Mouse (Mus musculus): ENCODE measurements at regions not wholly inside any gene's neighbourhood (a gene's known extent, or its start where the extent isn't known, plus 50 kb on each side); places are given as distances from the start of the nearest gene placed in this dataset.

DNA sequence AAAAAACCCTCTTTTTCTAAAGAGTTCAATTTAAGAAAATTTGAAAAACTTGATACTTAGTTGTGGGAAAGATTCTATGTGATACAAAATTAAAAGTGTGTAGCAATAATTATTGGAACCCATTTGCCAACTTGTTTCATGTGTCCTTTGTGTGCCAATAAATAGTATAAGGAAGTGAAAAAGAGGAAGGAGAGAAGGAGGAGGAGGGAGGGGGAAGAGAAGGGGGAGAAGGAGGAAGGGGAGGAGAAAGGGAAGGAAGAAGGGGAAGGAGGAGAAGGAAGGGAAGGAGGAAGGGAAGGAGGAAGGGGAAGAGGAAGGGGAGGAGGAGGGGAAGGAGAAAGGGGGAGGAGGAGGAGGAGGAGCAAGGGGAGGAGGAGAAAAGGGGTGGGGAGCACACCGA is 125.0 kb downstream of the Nkx6-1 start:
- H3K36me3 ChIP-seq (ENCODE audit: control insufficient read depth, insufficient read depth, low read length): no peaks in the 10 kb centered on the region
- H3K27me3 ChIP-seq (replicated peaks; ENCODE audit: control insufficient read depth, insufficient read depth, low read length): peaks cover 13% of the 10 kb centered on the region
- H3K4me2 ChIP-seq: no peak overlapping the region
- 42% methylated on average over 1 of the region's 1 CpGs for WGBS
- no peak overlapping the region for H3K9ac ChIP-seq (ENCODE audit: low read depth, low read length)
- no peak overlapping the region for H3K27ac ChIP-seq (ENCODE audit: low read depth, low read length)
- H3K4me3 ChIP-seq (ENCODE audit: low read depth, low read length): no peak overlapping the region
- DNase-seq (ENCODE audit: low spot score): no peak
- ATAC-seq (replicated peaks; ENCODE audit: low FRiP score): no peak
- no peaks in the 10 kb centered on the region for H3K9me3 ChIP-seq (ENCODE audit: control insufficient read depth, low read length)
- no peaks in the 10 kb centered on the region for H3K4me1 ChIP-seq (replicated peaks; ENCODE audit: control insufficient read depth, insufficient read depth, low read length)

DNA sequence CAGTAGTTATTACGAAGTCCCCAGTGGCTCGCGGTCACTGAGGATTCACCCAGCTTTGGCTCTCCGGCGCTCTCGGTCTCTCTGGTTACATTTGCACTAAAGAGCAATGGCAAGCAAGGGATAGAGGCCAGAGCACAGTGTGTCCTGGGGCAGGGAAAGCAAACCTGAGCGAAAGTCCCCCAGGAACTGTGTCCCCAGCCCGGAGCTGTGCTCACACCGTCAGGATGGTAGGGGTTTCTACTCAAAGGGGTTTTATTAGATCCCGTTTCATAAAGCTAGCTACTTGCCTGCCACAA is 125.6 kb downstream of the Nkx6-1 start:
- no peaks in the 10 kb centered on the region for H3K9me3 ChIP-seq (ENCODE audit: control insufficient read depth, low read length)
- DNase-seq (ENCODE audit: low spot score): no peak
- H3K4me2 ChIP-seq: peak overlapping the region; percentile 48; the same call in 1 of the 2 replicates

DNA sequence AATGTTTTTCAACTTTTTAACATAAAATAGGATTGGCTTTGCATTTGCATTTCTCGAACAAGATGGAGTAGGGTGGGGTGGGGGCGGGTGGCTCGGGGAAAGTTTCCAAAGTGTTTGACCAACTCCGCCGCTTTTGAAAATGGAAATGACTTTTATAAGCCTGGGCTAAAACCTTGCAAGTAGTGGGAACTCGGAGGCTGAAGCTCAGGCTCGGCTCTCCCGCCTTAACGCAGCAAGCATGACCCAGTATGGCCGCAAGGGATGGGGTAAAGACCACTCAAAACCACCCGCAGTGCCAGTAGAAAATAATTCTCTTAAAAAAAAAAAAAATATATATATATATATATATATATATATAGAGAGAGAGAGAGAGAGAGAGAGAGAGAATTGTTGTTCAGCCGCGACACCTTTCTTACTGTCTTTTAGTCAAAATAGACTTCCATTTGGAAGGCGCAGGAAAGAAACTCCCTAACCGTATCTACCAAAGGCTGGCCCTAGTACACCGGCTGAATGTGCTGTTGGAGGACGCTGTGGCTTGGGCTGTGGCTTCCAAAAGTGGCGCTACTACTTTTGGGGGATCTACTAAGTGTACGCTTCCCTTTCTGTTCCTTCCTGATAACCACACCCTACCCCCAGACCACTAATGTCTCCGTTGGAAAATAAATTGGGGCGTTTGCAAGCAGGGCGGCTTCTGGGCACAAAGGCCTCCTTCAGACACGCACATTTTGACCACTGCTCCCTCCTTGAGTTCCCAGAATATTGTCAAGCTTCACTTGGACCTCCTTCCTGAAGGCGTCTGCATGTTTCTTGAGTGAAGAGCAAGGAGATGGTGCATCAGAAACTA is 126.2 kb downstream of the Nkx6-1 start:
- peaks cover 11% of the 10 kb centered on the region for H3K27me3 ChIP-seq (replicated peaks; ENCODE audit: control insufficient read depth, insufficient read depth, low read length)
- no peaks in the 10 kb centered on the region for H3K9me3 ChIP-seq (ENCODE audit: control insufficient read depth, low read length)
- H3K4me2 ChIP-seq: peak overlapping the region; percentile 48
- no peaks in the 10 kb centered on the region for H3K4me1 ChIP-seq (replicated peaks; ENCODE audit: control insufficient read depth, insufficient read depth, low read length)
- WGBS: 5% methylated on average over 24 of the region's 24 CpGs
- no peaks in the 10 kb centered on the region for H3K36me3 ChIP-seq (ENCODE audit: control insufficient read depth, insufficient read depth, low read length)
- H3K27ac ChIP-seq (ENCODE audit: low read depth, low read length): no peak overlapping the region
- H3K4me3 ChIP-seq (ENCODE audit: low read depth, low read length): peak overlapping the region; percentile 2; the same call in 1 of the 2 replicates
- peak; percentile 53; the same call in 1 of the 2 replicates for ATAC-seq (replicated peaks; ENCODE audit: low FRiP score)
- DNase-seq (ENCODE audit: low spot score): peak; percentile 41
- H3K9ac ChIP-seq (ENCODE audit: low read depth, low read length): no peak overlapping the region

More for the DNA sequence above, 125.6 kb downstream of the Nkx6-1 start:
- Histone ChIP-seq H3K9ac (ENCODE audit: low read depth, low read length) (no peak overlapping the region), H3K27me3 (replicated peaks; ENCODE audit: control insufficient read depth, insufficient read depth, low read length) (peaks cover 13% of the 10 kb centered on the region), H3K4me3 (ENCODE audit: low read depth, low read length) (no peak overlapping the region), H3K4me1 (replicated peaks; ENCODE audit: control insufficient read depth, insufficient read depth, low read length) (no peaks in the 10 kb centered on the region), H3K36me3 (ENCODE audit: control insufficient read depth, insufficient read depth, low read length) (no peaks in the 10 kb centered on the region), H3K27ac (ENCODE audit: low read depth, low read length) (no peak overlapping the region)
- ATAC-seq (replicated peaks; ENCODE audit: low FRiP score): 0 out of 2 replicates have a peak, but pooled peaks have one; percentile 15
- WGBS: 13% methylated on average over 10 of the region's 10 CpGs

DNA sequence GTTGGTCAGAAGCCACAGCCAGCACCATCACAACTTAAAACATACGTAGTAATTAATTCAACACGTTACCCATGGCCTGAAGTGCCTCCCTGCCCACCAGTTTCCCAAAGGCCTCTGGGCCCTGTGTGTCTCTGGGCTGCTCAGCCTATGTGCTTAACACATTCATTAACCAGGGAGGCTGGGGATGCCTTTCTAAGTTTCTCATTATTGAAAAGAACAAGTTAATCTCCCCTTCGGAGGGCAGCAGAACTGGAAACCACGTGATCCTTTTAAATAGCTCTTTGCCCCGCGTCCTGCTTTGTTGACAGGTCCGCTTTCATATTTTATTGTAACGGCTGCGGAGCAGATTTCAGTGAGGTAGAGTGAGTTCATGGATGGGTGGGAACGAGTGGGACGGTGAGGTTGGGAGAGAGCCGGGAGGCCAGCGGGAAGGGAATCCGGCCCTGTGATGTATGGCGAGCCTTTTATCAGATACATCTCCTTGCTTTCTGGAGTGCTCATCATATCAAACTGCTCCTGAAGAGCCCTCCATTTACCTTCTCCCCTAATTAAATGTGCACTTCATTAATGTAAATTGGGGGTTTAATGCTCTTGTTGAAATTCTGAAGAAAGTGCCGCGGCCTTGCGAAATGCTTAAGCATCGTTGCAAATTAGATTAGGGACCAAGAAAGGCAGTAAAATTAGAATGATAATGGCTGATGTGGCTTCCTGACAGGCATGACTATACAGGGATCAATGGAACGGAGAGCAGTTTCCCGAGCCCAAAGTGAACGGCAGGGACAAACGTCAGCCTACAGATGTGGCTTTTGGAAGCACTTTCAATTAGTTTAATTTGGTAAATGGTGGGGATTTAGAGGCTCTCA is 127.0 kb downstream of the Nkx6-1 start:
- WGBS: 19% methylated on average over 23 of the region's 23 CpGs
- H3K4me1 ChIP-seq (replicated peaks; ENCODE audit: control insufficient read depth, insufficient read depth, low read length): no peaks in the 10 kb centered on the region
- peak overlapping the region; percentile 2; the same call in 1 of the 2 replicates for H3K4me3 ChIP-seq (ENCODE audit: low read depth, low read length)
- no peaks in the 10 kb centered on the region for H3K36me3 ChIP-seq (ENCODE audit: control insufficient read depth, insufficient read depth, low read length)
- DNase-seq (ENCODE audit: low spot score) (no peak), ATAC-seq (replicated peaks; ENCODE audit: low FRiP score) (no peak)
- no peak overlapping the region for H3K9ac ChIP-seq (ENCODE audit: low read depth, low read length)
- no peak overlapping the region for H3K27ac ChIP-seq (ENCODE audit: low read depth, low read length)
- no peaks in the 10 kb centered on the region for H3K9me3 ChIP-seq (ENCODE audit: control insufficient read depth, low read length)
- peaks cover 10% of the 10 kb centered on the region for H3K27me3 ChIP-seq (replicated peaks; ENCODE audit: control insufficient read depth, insufficient read depth, low read length)
- peak overlapping the region; percentile 43 for H3K4me2 ChIP-seq

DNA sequence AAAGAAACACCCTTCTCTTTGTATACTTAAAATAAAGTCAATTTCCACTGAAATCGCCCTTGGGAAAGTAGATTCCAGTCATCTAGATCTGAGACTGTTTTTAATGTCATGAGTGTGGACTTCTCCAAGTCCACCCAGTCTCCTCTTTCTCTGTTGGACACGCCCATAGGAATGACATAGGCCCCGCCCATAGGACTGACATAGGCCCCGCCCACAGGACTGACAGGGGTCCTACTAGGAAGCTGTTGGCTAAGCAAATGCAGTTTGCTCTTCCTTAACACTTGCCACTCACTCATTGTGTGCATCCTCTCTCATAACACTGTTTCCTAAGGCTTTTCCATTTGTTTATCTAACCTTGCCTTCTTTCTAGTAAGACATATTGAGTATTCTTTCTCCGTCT is 129.3 kb downstream of the Nkx6-1 start:
- H3K4me3 ChIP-seq (ENCODE audit: low read depth, low read length): no peak overlapping the region
- no peak overlapping the region for H3K4me2 ChIP-seq
- ATAC-seq (replicated peaks; ENCODE audit: low FRiP score) (no peak), DNase-seq (ENCODE audit: low spot score) (no peak)
- 51% methylated on average over 5 of the region's 5 CpGs for WGBS
- peaks cover 10% of the 10 kb centered on the region for H3K27me3 ChIP-seq (replicated peaks; ENCODE audit: control insufficient read depth, insufficient read depth, low read length)
- no peak overlapping the region for H3K27ac ChIP-seq (ENCODE audit: low read depth, low read length)
- no peak overlapping the region for H3K9ac ChIP-seq (ENCODE audit: low read depth, low read length)
- H3K36me3 ChIP-seq (ENCODE audit: control insufficient read depth, insufficient read depth, low read length): no peaks in the 10 kb centered on the region
- no peaks in the 10 kb centered on the region for H3K4me1 ChIP-seq (replicated peaks; ENCODE audit: control insufficient read depth, insufficient read depth, low read length)
- H3K9me3 ChIP-seq (ENCODE audit: control insufficient read depth, low read length): no peaks in the 10 kb centered on the region

DNA sequence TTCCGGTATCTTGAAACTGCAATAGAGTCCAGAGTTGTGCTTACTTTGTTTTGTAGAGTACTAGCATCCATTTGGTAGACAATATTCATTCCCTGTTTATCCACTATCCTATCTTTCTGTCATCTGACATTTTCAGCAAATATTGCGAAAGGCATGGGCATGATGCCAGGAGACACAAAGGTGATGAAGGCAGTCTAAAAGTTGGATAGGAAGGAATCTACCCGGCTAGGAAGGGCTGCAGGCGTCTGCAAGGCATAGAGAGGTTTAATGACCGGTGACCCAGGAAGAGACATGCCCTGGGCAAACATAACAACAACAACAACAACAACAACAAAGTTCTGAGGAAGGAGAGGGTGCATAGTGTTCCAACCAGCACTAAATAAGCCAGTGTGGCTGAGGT is 139.4 kb downstream of the Nkx6-1 start:
- Histone ChIP-seq H3K27ac (ENCODE audit: low read depth, low read length) (no peak overlapping the region), H3K36me3 (ENCODE audit: control insufficient read depth, insufficient read depth, low read length) (no peaks in the 10 kb centered on the region), H3K27me3 (replicated peaks; ENCODE audit: control insufficient read depth, insufficient read depth, low read length) (no peaks in the 10 kb centered on the region), H3K9ac (ENCODE audit: low read depth, low read length) (no peak overlapping the region), H3K4me1 (replicated peaks; ENCODE audit: control insufficient read depth, insufficient read depth, low read length) (no peaks in the 10 kb centered on the region), H3K9me3 (ENCODE audit: control insufficient read depth, low read length) (no peaks in the 10 kb centered on the region), H3K4me3 (ENCODE audit: low read depth, low read length) (no peak overlapping the region), H3K4me2 (no peak overlapping the region)
- ATAC-seq (replicated peaks; ENCODE audit: low FRiP score) (no peak), DNase-seq (ENCODE audit: low spot score) (no peak)
- 76% methylated on average over 5 of the region's 5 CpGs for WGBS

DNA sequence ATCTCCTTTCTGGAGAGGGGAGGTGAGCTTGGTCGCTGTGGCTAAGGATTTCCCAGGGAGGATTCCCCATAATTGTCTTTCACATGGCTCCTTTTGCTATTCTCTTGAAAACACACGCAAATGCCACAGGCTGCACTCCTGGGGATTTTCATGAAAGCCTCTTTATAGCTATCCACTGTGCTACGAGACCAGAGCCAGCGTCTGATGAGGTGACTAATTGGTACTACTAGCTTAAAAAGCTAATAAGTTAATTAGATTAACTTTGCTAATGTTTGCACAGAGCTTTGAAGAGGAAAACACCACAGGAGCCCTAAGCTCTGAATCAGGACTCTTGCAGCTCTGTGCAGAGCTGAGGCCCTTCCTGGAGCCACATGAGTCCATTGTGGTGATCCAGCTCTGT is 140.1 kb downstream of the Nkx6-1 start:
- DNase-seq (ENCODE audit: low spot score) (no peak), ATAC-seq (replicated peaks; ENCODE audit: low FRiP score) (no peak)
- no peak overlapping the region for H3K4me3 ChIP-seq (ENCODE audit: low read depth, low read length)
- no peak overlapping the region for H3K4me2 ChIP-seq
- no peaks in the 10 kb centered on the region for H3K4me1 ChIP-seq (replicated peaks; ENCODE audit: control insufficient read depth, insufficient read depth, low read length)
- no peaks in the 10 kb centered on the region for H3K36me3 ChIP-seq (ENCODE audit: control insufficient read depth, insufficient read depth, low read length)
- 28% methylated on average over 4 of the region's 4 CpGs for WGBS
- no peak overlapping the region for H3K9ac ChIP-seq (ENCODE audit: low read depth, low read length)
- H3K27me3 ChIP-seq (replicated peaks; ENCODE audit: control insufficient read depth, insufficient read depth, low read length): no peaks in the 10 kb centered on the region
- H3K9me3 ChIP-seq (ENCODE audit: control insufficient read depth, low read length): no peaks in the 10 kb centered on the region
- no peak overlapping the region for H3K27ac ChIP-seq (ENCODE audit: low read depth, low read length)

DNA sequence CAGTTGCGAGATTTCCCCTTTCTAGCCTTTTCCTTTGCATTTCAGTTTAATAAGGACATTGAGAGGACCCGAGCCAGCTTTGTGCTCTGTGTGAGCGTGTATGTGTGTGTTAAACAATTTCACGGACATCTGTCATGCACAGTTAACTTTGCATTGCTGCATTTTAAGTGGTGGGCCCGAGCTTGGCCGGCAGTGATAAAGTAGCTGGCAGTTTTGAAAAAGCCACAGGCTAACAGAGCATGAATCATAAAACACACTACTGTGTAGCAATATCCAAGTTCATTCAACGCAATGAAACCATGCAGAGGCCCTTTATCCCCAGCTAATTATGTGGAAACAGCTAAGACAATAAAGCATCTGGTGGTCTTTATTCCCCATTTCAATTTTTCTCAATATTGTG is 140.9 kb downstream of the Nkx6-1 start:
- no peak for DNase-seq (ENCODE audit: low spot score)

More for the DNA sequence above, 140.9 kb downstream of the Nkx6-1 start:
- no peak for ATAC-seq (replicated peaks; ENCODE audit: low FRiP score)
- Histone ChIP-seq H3K36me3 (ENCODE audit: control insufficient read depth, insufficient read depth, low read length) (no peaks in the 10 kb centered on the region), H3K9ac (ENCODE audit: low read depth, low read length) (no peak overlapping the region), H3K4me1 (replicated peaks; ENCODE audit: control insufficient read depth, insufficient read depth, low read length) (no peaks in the 10 kb centered on the region), H3K4me2 (no peak overlapping the region), H3K27me3 (replicated peaks; ENCODE audit: control insufficient read depth, insufficient read depth, low read length) (no peaks in the 10 kb centered on the region), H3K9me3 (ENCODE audit: control insufficient read depth, low read length) (no peaks in the 10 kb centered on the region), H3K4me3 (ENCODE audit: low read depth, low read length) (no peak overlapping the region), H3K27ac (ENCODE audit: low read depth, low read length) (no peak overlapping the region)
- 64% methylated on average over 7 of the region's 7 CpGs for WGBS
